Mouse (Mus musculus) MEL (cell line): ENCODE measurements around the gene Satb1.

Experiments used
- GABPA ChIP-seq: IDR thresholded peaks from 2 replicates; pipeline ENCODE4 v1.6.1; 2012; ENCODE audit warnings: low read depth, mild to moderate bottlenecking, inconsistent platforms, low read length, improper control_type of control experiment, moderate library complexity
- UBTF ChIP-seq: IDR thresholded peaks from 2 replicates; pipeline ENCODE4 v1.6.1; 2012; ENCODE audit warnings: low read depth, mild to moderate bottlenecking, inconsistent platforms, low read length, improper control_type of control experiment, moderate library complexity, borderline replicate concordance; ENCODE audit not compliant: insufficient read depth

DNA sequence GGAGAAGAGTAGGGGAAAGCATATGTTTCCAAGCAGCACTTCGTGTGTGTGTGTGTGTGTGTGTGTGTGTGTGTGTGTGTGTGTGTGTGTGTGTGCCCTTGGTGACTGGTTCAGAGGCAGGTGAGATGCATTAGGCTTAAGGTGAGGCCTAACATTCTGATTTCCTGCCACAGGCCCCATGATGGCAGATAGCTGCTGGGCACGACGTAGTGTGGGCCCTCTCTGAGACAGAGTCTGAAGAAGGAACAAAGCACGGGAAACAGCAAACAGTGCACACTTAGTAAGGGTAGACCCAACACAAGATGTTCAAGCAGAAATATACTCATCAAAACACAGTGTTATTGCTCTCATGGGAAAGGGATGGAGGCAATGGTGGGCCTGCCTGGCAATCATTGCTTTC, 24.5 kb upstream of the Satb1 start:
- TF ChIP-seq UBTF (no peak), GABPA (no peak)
